Mouse (Mus musculus): ENCODE measurements around the gene Acad12. TPM values are rescaled to one million over a fixed set of nuclear protein-coding genes. Genes with fewer than 3 reads are reported as not detected.

The Acad12 gene
- 10 to 100 TPM; 10.0 to 12.3 TPM for total RNA-seq (2023)

GRCm38 (mm10) chr5:121618592-121619513, at the start of gene Acad12:
Acad12 (minus strand) TSS chr5:121618938.

GRCm38 (mm10) chr5:121660059-121660896, 41.5 kb upstream of the Acad12 start, which contains the start of the genes Acad10 and Brap:
Acad10 (minus strand) TSS chr5:121660514.
Brap (plus strand) TSS chr5:121660563.

GRCm38 (mm10) chr5:121593451-121594401, 25.0 kb downstream of the Acad12 start, which contains the start of gene Aldh2:
Aldh2 (minus strand) TSS chr5:121593824.

Other genes with a start within 250 kb of the Acad12 start
- 10 to 100 TPM; 64.9 to 87.5 TPM for gene Trafd1, start 233.3 kb downstream of the Acad12 start, total RNA-seq (2023)
- 10 to 100 TPM; 38.9 to 41.2 TPM for gene Naa25, start 221.0 kb downstream of the Acad12 start, total RNA-seq (2023)
- 1 to 10 TPM in 1 of 2 experiments, under 1 TPM in 1; 0.58 to 1.0 TPM for gene Tmem116, start 167.0 kb downstream of the Acad12 start, total RNA-seq (2023)
- gene Erp29, start 166.4 kb downstream of the Acad12 start, total RNA-seq (2023): 100 to 1,000 TPM; 193 to 209 TPM
- not detected for gene Adam1b, start 115.5 kb downstream of the Acad12 start, total RNA-seq (2023)
- gene Adam1a, start 73.5 kb downstream of the Acad12 start, total RNA-seq (2023): 1 to 10 TPM; 7.4 to 8.5 TPM
- not detected for gene Gm42878, start 73.5 kb downstream of the Acad12 start, total RNA-seq (2023)
- gene Mapkapk5, start 73.0 kb downstream of the Acad12 start, total RNA-seq (2023): 100 to 1,000 TPM; 100 to 112 TPM
- gene Aldh2, start 25.1 kb downstream of the Acad12 start, total RNA-seq (2023): 100 to 1,000 TPM; 342 to 400 TPM
- 10 to 100 TPM in 1 of 2 experiments, 1 to 10 TPM in 1; 9.8 to 11.0 TPM for gene Acad10, start 41.6 kb upstream of the Acad12 start, total RNA-seq (2023)
- gene Brap, start 41.6 kb upstream of the Acad12 start, total RNA-seq (2023): 10 to 100 TPM; 96.3 to 97.6 TPM
- 10 to 100 TPM; 93.0 to 98.2 TPM for gene Atxn2, start 92.4 kb upstream of the Acad12 start, total RNA-seq (2023)
- gene Sh2b3, start 218.7 kb upstream of the Acad12 start, total RNA-seq (2023): 100 to 1,000 TPM; 178 to 188 TPM
- 1 to 10 TPM; 2.3 to 2.6 TPM for gene Pheta1, start 230.0 kb upstream of the Acad12 start, total RNA-seq (2023)

Data from B cell, adult 67 days (primary cell).